Mouse (Mus musculus): ENCODE measurements around the gene Cdh9. TPM values are rescaled to one million over a fixed set of nuclear protein-coding genes. Genes with fewer than 3 reads are reported as not detected.

Gene Cdh9
- total RNA-seq (2012; rRNA removed): not detected in 2 replicates
- not detected for polyA plus RNA-seq (2012; ENCODE audit: insufficient read depth in 1 of 2, insufficient read length in 2 of 2, low read depth in 1 of 2, low replicate concordance in 2 of 2, missing spikeins in 1 of 2)

GRCm38 (mm10) chr15:16728470-16729011 is at the start of gene Cdh9:
Cdh9 (plus strand) TSS chr15:16728756.
- Histone ChIP-seq H3K9ac (ENCODE audit: control insufficient read depth, low read depth, low read length, poor library complexity, severe bottlenecking) (no peak within 1 kb of the TSS), H3K27me3 (ENCODE audit: control insufficient read depth in 1 of 2, insufficient read depth in 2 of 2, low read length in 2 of 2) (no peaks in the 10 kb centered on the region), H3K4me1 (ENCODE audit: control insufficient read depth in 1 of 2, insufficient read depth in 2 of 2, low read length in 2 of 2) (no peaks in the 10 kb centered on the region), H3K9me3 (replicated peaks; ENCODE audit: insufficient read depth, low read length) (no peaks in the 10 kb centered on the region), H3K36me3 (ENCODE audit: control insufficient read depth in 1 of 2, insufficient read depth in 2 of 2, low read length in 2 of 2) (peaks cover 0 to under 1% of the 10 kb centered on the region in 2 experiments; a peak in 1 of 4 replicates), H3K27ac (ENCODE audit: control insufficient read depth, low read depth, low read length) (no peak within 1 kb of the TSS), H3K4me3 (ENCODE audit: control insufficient read depth in 1 of 2, insufficient read depth in 1 of 2, low read depth in 2 of 2, low read length in 2 of 2) (no peak within 1 kb of the TSS), H3K79me2 (ENCODE audit: control insufficient read depth, insufficient read depth, low read length, poor library complexity) (no peaks in the 10 kb centered on the region)
- no peak for DNase-seq (ENCODE audit: low read depth, low spot score)
- no peak for TF ChIP-seq HCFC1 (IDR thresholded peaks at IDR 0.05; ENCODE audit: low read depth, low read length)
- TF ChIP-seq EP300 (IDR thresholded peaks at IDR 0.05; ENCODE audit: low read depth in 1 of 2, low read length in 2 of 2): no peak
- no peak for TF ChIP-seq MAX (IDR thresholded peaks at IDR 0.05; ENCODE audit: low read length)
- no peak for TF ChIP-seq POLR2AphosphoS5 (IDR thresholded peaks at IDR 0.05; ENCODE audit: borderline replicate concordance, low read depth, low read length)
- TF ChIP-seq ELF1 (IDR thresholded peaks at IDR 0.05; ENCODE audit: low read depth, low read length): no peak
- no peak for TF ChIP-seq ZKSCAN1 (IDR thresholded peaks at IDR 0.05; ENCODE audit: low read depth, low read length)
- TF ChIP-seq NELFE (IDR thresholded peaks at IDR 0.05; ENCODE audit: low read depth, low read length): no peak
- TF ChIP-seq NRF1 (IDR thresholded peaks at IDR 0.05; ENCODE audit: insufficient read depth, low read depth, low read length, poor library complexity, severe bottlenecking): no peak
- no peak for TF ChIP-seq ZNF384 (IDR thresholded peaks at IDR 0.05; ENCODE audit: low read depth, low read length)
- no peak for TF ChIP-seq MAZ (IDR thresholded peaks at IDR 0.05; ENCODE audit: low read depth, low read length)
- no peak for TF ChIP-seq BHLHE40 (IDR thresholded peaks at IDR 0.05; ENCODE audit: borderline replicate concordance, low read depth, low read length)
- no peak for TF ChIP-seq JUND (IDR thresholded peaks at IDR 0.05; ENCODE audit: low read depth, low read length)
- no peak for TF ChIP-seq SMC3 (IDR thresholded peaks at IDR 0.05; ENCODE audit: low read depth, low read length)
- no peak for TF ChIP-seq POLR2A (IDR thresholded peaks at IDR 0.05; ENCODE audit: control insufficient read depth in 1 of 2, insufficient read depth in 1 of 2, low read depth in 1 of 2, low read length in 2 of 2, poor library complexity in 1 of 2)
- no peak for TF ChIP-seq USF2 (IDR thresholded peaks at IDR 0.05; ENCODE audit: borderline replicate concordance in 1 of 2, insufficient read depth in 1 of 2, low read depth in 1 of 2, low read length in 2 of 2)
- TF ChIP-seq TCF12 (IDR thresholded peaks at IDR 0.05; ENCODE audit: low read depth, low read length): no peak
- TF ChIP-seq ETS1 (IDR thresholded peaks at IDR 0.05; ENCODE audit: low read depth, low read length): no peak
- no peak for TF ChIP-seq MXI1 (IDR thresholded peaks at IDR 0.05; ENCODE audit: low read depth, low read length)
- TF ChIP-seq MYB (IDR thresholded peaks at IDR 0.05; ENCODE audit: low read depth, low read length): no peak

- no peaks in the 10 kb centered on the region for H3K79me2 ChIP-seq (ENCODE audit: control insufficient read depth, insufficient read depth, low read length, poor library complexity)
- no peak overlapping the region for H3K9ac ChIP-seq (ENCODE audit: control insufficient read depth, low read depth, low read length, poor library complexity, severe bottlenecking)
- H3K4me1 ChIP-seq (ENCODE audit: control insufficient read depth in 1 of 2, insufficient read depth in 2 of 2, low read length in 2 of 2): no peaks in the 10 kb centered on the region
- no peaks in the 10 kb centered on the region for H3K27me3 ChIP-seq (ENCODE audit: control insufficient read depth in 1 of 2, insufficient read depth in 2 of 2, low read length in 2 of 2)
- no peaks in the 10 kb centered on the region for H3K9me3 ChIP-seq (replicated peaks; ENCODE audit: insufficient read depth, low read length)
- H3K27ac ChIP-seq (ENCODE audit: control insufficient read depth, low read depth, low read length): no peak overlapping the region
- no peaks in the 10 kb centered on the region for H3K36me3 ChIP-seq (ENCODE audit: control insufficient read depth in 1 of 2, insufficient read depth in 2 of 2, low read length in 2 of 2)
- DNase-seq (ENCODE audit: low read depth, low spot score): no peak
- H3K4me3 ChIP-seq (ENCODE audit: control insufficient read depth in 1 of 2, insufficient read depth in 1 of 2, low read depth in 2 of 2, low read length in 2 of 2): no peak overlapping the region
- TF ChIP-seq TAL1 (IDR thresholded peaks at IDR 0.05; ENCODE audit: low read length) (no peak), ZKSCAN1 (IDR thresholded peaks at IDR 0.05; ENCODE audit: low read depth, low read length) (no peak), UBTF (IDR thresholded peaks at IDR 0.05; ENCODE audit: borderline replicate concordance, insufficient read depth, low read depth, low read length) (no peak), HCFC1 (IDR thresholded peaks at IDR 0.05; ENCODE audit: low read depth, low read length) (no peak), MYB (IDR thresholded peaks at IDR 0.05; ENCODE audit: low read depth, low read length) (no peak), GABPA (IDR thresholded peaks at IDR 0.05; ENCODE audit: low read depth, low read length) (no peak), ZC3H11A (IDR thresholded peaks at IDR 0.05; ENCODE audit: low read depth, low read length) (no peak), SIN3A (IDR thresholded peaks at IDR 0.05; ENCODE audit: low read length) (no peak), BHLHE40 (IDR thresholded peaks at IDR 0.05; ENCODE audit: borderline replicate concordance, low read depth, low read length) (no peak), TBP (IDR thresholded peaks at IDR 0.05; ENCODE audit: low read depth, low read length) (no peak), RCOR1 (IDR thresholded peaks at IDR 0.05; ENCODE audit: low read depth, low read length) (no peak), CHD2 (IDR thresholded peaks at IDR 0.05; ENCODE audit: low read length) (no peak), POLR2A (IDR thresholded peaks at IDR 0.05; ENCODE audit: control insufficient read depth in 1 of 2, insufficient read depth in 1 of 2, low read depth in 1 of 2, low read length in 2 of 2, poor library complexity in 1 of 2) (no peak), SMC3 (IDR thresholded peaks at IDR 0.05; ENCODE audit: low read depth, low read length) (no peak), ZMIZ1 (IDR thresholded peaks at IDR 0.05; ENCODE audit: low read depth, low read length) (no peak)
Measured at GRCm38 (mm10) chr15:16679096-16679495, 49.5 kb upstream of the Cdh9 start.

All from MEL (cell line).